Mouse (Mus musculus) lung, adult 2 months (tissue): ENCODE data around the gene Gpa33.

Source experiments
- CTCF ChIP-seq: fragments of 200-500 bp; IDR thresholded peaks from 2 replicates; pipeline ENCODE4 v1.5.1; 2011; ENCODE audit warnings: mild to moderate bottlenecking, low read length, control low read depth; ENCODE audit not compliant: insufficient read depth
- POLR2A ChIP-seq: fragments of 200-500 bp; IDR thresholded peaks from 2 replicates; pipeline ENCODE4 v1.6.1; 2011; ENCODE audit warnings: low read depth, mild to moderate bottlenecking, control low read depth, low read length, borderline replicate concordance; ENCODE audit errors: extremely low read depth

GRCm38 (mm10) chr1:166167405-166167804 is 37.4 kb downstream of the Gpa33 start:
- TF ChIP-seq POLR2A: no peak
- TF ChIP-seq CTCF: no peak
